Mouse (Mus musculus): ENCODE measurements around the gene Bpifa5. TPM values are rescaled to one million over a fixed set of nuclear protein-coding genes. Genes with fewer than 3 reads are reported as not detected.

Gene Bpifa5
- polyA plus RNA-seq, 1 experiment from 2014 or later = not detected

DNA sequence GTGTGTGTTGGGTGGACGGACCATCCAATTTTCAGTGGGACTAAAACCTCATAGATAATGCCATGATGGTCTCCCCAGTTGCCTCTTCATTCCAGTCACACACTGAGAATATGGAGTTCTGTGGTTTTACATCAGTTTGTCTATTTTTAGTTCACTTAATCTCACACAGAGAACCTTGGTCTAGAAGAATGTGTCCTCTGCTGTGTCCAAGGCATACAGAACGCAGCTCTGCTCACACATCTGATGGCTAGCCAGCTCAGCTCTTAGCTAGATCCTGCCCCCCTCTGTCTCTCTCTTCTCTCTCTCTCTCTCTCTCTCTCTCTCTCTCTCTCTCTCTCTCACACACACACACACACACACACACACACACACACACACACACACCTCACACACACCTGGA, 29.7 kb downstream of the Bpifa5 start:
- Histone ChIP-seq H3K9ac (ENCODE audit: low read depth, low read length) (no peak overlapping the region), H3K4me3 (ENCODE audit: low read depth, low read length) (no peak overlapping the region), H3K36me3 (ENCODE audit: control insufficient read depth, insufficient read depth, low read length) (no peaks in the 10 kb centered on the region), H3K27ac (ENCODE audit: low read depth, low read length) (no peak overlapping the region), H3K27me3 (ENCODE audit: control insufficient read depth, insufficient read depth, low read length) (no peaks in the 10 kb centered on the region), H3K4me1 (replicated peaks; ENCODE audit: control insufficient read depth, insufficient read depth, low read length) (no peaks in the 10 kb centered on the region), H3K4me2 (replicated peaks; ENCODE audit: low read depth, low read length) (no peak overlapping the region), H3K9me3 (ENCODE audit: control insufficient read depth, low read length) (no peaks in the 10 kb centered on the region)
- WGBS = 87% methylated on average over 2 of the region's 2 CpGs
- ATAC-seq (ENCODE audit: low FRiP score) (no peak), DNase-seq (ENCODE audit: low spot score) (no peak)

DNA sequence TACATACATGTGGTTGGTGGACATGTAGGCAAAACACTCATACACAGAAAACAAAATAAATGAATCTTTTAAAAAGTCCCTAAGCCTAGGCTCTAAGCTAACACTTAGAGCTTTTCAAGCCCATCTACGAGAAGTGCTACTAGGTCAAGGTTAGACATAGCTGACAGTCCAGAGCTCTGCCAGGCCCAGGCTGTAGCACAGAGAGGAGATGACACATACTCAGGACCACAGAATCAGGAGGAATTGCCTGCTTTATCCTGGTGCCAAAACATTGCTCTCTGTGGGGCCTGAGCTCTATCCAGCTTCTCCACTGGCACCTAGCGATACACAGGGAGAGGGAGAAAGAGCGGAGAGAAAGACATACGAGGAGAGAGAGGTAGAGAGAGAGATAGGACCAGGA, 30.7 kb downstream of the Bpifa5 start:
- no peak for ATAC-seq (ENCODE audit: low FRiP score)
- H3K4me1 ChIP-seq (replicated peaks; ENCODE audit: control insufficient read depth, insufficient read depth, low read length) = no peaks in the 10 kb centered on the region

DNA sequence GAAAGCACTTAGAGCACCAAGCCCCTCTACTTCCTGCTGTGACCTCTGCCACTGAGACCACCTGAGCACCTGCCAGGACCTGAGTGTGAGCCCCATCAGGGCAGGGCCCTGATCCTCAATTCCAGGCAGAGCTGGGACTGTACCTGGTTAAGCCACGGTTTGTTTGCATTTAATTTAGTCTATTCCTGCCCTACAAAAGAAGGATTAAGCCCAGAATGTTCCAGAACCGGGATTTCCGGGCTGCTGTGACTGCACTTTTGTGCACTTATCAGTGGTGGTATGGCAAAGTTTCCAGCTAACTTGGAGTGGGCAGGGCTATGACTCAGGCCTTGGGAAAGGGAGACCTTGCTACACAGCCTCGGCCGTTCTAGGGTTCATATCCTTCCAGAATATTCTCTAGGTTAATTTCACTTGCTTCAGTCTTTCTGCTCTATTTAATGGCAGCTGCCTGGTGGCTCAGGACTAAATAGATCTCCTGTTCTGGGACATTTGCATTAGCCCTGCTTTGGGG, 31.6 kb downstream of the Bpifa5 start:
- Histone ChIP-seq H3K27me3 (ENCODE audit: control insufficient read depth, insufficient read depth, low read length) (no peaks in the 10 kb centered on the region), H3K9me3 (ENCODE audit: control insufficient read depth, low read length) (no peaks in the 10 kb centered on the region), H3K27ac (ENCODE audit: low read depth, low read length) (no peak overlapping the region), H3K4me3 (ENCODE audit: low read depth, low read length) (no peak overlapping the region), H3K9ac (ENCODE audit: low read depth, low read length) (no peak overlapping the region), H3K4me1 (replicated peaks; ENCODE audit: control insufficient read depth, insufficient read depth, low read length) (no peaks in the 10 kb centered on the region), H3K4me2 (replicated peaks; ENCODE audit: low read depth, low read length) (no peak overlapping the region), H3K36me3 (ENCODE audit: control insufficient read depth, insufficient read depth, low read length) (no peaks in the 10 kb centered on the region)
- 80% methylated on average over 5 of the region's 5 CpGs for WGBS
- DNase-seq (ENCODE audit: low spot score) (no peak), ATAC-seq (ENCODE audit: low FRiP score) (no peak)

More for the DNA sequence above, 30.7 kb downstream of the Bpifa5 start:
- no peak for DNase-seq (ENCODE audit: low spot score)
- Histone ChIP-seq H3K36me3 (ENCODE audit: control insufficient read depth, insufficient read depth, low read length) (no peaks in the 10 kb centered on the region), H3K4me3 (ENCODE audit: low read depth, low read length) (no peak overlapping the region), H3K27ac (ENCODE audit: low read depth, low read length) (no peak overlapping the region), H3K27me3 (ENCODE audit: control insufficient read depth, insufficient read depth, low read length) (no peaks in the 10 kb centered on the region), H3K9ac (ENCODE audit: low read depth, low read length) (no peak overlapping the region), H3K9me3 (ENCODE audit: control insufficient read depth, low read length) (no peaks in the 10 kb centered on the region), H3K4me2 (replicated peaks; ENCODE audit: low read depth, low read length) (no peak overlapping the region)
- WGBS = 91% methylated on average over 4 of the region's 4 CpGs

DNA sequence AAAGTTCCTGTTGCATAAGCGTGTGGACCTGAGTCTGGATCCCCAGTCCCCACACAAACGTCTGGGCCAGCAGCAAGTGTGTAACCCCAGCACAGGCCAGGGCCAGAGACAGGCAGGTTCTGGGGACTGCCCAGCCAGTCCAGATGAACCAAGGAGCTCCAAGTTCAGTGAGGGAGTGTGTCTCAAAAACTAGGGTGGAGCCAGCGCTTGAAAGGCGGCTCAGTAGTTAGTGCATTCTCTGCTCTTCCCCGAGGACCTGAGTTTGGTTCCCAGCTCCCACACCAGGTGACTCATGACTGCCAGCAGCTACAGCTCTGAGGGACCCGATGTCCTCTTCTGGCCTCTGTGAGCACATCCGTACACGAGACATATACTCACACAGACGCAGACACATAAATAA, 34.6 kb downstream of the Bpifa5 start:
- no peaks in the 10 kb centered on the region for H3K36me3 ChIP-seq (ENCODE audit: control insufficient read depth, insufficient read depth, low read length)
- H3K4me3 ChIP-seq (ENCODE audit: low read depth, low read length) = no peak overlapping the region
- no peaks in the 10 kb centered on the region for H3K4me1 ChIP-seq (replicated peaks; ENCODE audit: control insufficient read depth, insufficient read depth, low read length)
- WGBS = 88% methylated on average over 9 of the region's 9 CpGs
- no peak for ATAC-seq (ENCODE audit: low FRiP score)
- no peak for DNase-seq (ENCODE audit: low spot score)
- no peak overlapping the region for H3K9ac ChIP-seq (ENCODE audit: low read depth, low read length)
- H3K27ac ChIP-seq (ENCODE audit: low read depth, low read length) = no peak overlapping the region
- no peak overlapping the region for H3K4me2 ChIP-seq (replicated peaks; ENCODE audit: low read depth, low read length)
- H3K27me3 ChIP-seq (ENCODE audit: control insufficient read depth, insufficient read depth, low read length) = no peaks in the 10 kb centered on the region
- no peaks in the 10 kb centered on the region for H3K9me3 ChIP-seq (ENCODE audit: control insufficient read depth, low read length)

DNA sequence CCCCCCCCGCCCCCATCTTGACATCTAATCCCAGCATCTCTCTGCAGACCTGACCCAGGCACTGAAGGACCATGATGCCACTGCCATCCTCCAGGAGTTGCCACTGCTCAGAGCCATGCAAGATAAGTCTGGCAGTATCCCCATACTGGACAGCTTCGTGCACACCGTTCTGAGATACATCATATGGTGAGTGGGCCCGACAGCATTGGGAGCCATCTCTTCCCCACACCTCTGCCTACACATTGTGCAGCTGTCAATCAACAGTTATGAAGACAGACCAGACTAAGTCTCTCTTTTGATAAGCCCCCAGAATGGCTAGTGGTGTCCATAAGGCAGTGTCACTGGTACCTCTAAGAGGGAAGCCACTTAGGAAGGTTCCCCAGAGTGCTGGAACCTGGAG, 42.2 kb downstream of the Bpifa5 start:
- no peak overlapping the region for H3K4me2 ChIP-seq (replicated peaks; ENCODE audit: low read depth, low read length)
- no peaks in the 10 kb centered on the region for H3K9me3 ChIP-seq (ENCODE audit: control insufficient read depth, low read length)
- ATAC-seq (ENCODE audit: low FRiP score) (no peak), DNase-seq (ENCODE audit: low spot score) (no peak)
- H3K36me3 ChIP-seq (ENCODE audit: control insufficient read depth, insufficient read depth, low read length) = no peaks in the 10 kb centered on the region
- no peaks in the 10 kb centered on the region for H3K4me1 ChIP-seq (replicated peaks; ENCODE audit: control insufficient read depth, insufficient read depth, low read length)
- H3K4me3 ChIP-seq (ENCODE audit: low read depth, low read length) = no peak overlapping the region
- no peak overlapping the region for H3K27ac ChIP-seq (ENCODE audit: low read depth, low read length)
- no peak overlapping the region for H3K9ac ChIP-seq (ENCODE audit: low read depth, low read length)
- WGBS = 87% methylated on average over 4 of the region's 4 CpGs
- no peaks in the 10 kb centered on the region for H3K27me3 ChIP-seq (ENCODE audit: control insufficient read depth, insufficient read depth, low read length)

DNA sequence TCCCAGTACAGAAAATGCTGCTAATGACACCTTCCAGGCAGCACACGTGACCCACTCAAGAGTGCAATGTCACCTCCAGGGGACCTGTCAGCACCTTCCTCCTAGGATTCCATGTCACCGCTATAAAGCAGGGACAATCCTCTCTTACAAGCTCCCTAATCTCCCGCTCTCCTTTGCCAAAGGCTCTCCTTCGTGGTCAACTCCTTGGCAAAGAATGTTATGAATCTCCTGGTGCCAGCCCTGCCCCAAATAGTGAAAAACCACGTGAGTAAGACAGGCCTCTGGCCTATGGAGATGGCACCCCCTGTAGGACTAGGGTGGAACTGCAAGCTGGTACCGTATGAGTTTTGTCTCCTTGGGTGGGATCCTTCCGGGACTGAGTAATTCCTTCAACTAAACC, 44.5 kb downstream of the Bpifa5 start:
- no peaks in the 10 kb centered on the region for H3K36me3 ChIP-seq (ENCODE audit: control insufficient read depth, insufficient read depth, low read length)
- peak; percentile 42 for DNase-seq (ENCODE audit: low spot score)
- H3K4me3 ChIP-seq (ENCODE audit: low read depth, low read length) = no peak overlapping the region
- WGBS = 58% methylated on average over 7 of the region's 7 CpGs
- no peaks in the 10 kb centered on the region for H3K27me3 ChIP-seq (ENCODE audit: control insufficient read depth, insufficient read depth, low read length)
- ATAC-seq (ENCODE audit: low FRiP score) = no peak
- no peaks in the 10 kb centered on the region for H3K4me1 ChIP-seq (replicated peaks; ENCODE audit: control insufficient read depth, insufficient read depth, low read length)
- H3K4me2 ChIP-seq (replicated peaks; ENCODE audit: low read depth, low read length) = no peak overlapping the region
- no peaks in the 10 kb centered on the region for H3K9me3 ChIP-seq (ENCODE audit: control insufficient read depth, low read length)
- H3K9ac ChIP-seq (ENCODE audit: low read depth, low read length) = no peak overlapping the region
- no peak overlapping the region for H3K27ac ChIP-seq (ENCODE audit: low read depth, low read length)

DNA sequence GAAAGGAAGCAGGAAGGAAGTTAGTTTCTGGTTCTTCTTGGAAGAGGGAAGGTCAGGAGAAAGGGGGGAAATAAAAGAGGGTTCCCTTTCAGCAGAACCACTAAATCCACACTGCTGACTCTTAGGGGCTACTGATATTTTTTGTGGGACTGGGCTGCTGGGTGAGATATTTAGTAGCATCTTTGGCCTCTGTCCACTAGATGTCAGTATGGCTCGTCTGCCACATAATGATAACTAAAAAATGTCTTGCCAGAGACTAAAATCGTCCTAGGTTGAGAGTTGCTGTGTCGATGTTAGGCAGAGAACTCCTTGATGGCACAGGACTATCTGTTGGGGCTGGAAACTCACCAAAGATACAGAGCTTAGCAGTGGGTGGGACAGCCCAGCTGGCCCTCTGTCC, 46.7 kb downstream of the Bpifa5 start:
- 22% methylated on average over 3 of the region's 3 CpGs for WGBS
- Histone ChIP-seq H3K27ac (ENCODE audit: low read depth, low read length) (no peak overlapping the region), H3K9ac (ENCODE audit: low read depth, low read length) (no peak overlapping the region), H3K4me3 (ENCODE audit: low read depth, low read length) (no peak overlapping the region), H3K9me3 (ENCODE audit: control insufficient read depth, low read length) (no peaks in the 10 kb centered on the region), H3K4me2 (replicated peaks; ENCODE audit: low read depth, low read length) (no peak overlapping the region), H3K27me3 (ENCODE audit: control insufficient read depth, insufficient read depth, low read length) (no peaks in the 10 kb centered on the region), H3K4me1 (replicated peaks; ENCODE audit: control insufficient read depth, insufficient read depth, low read length) (no peaks in the 10 kb centered on the region), H3K36me3 (ENCODE audit: control insufficient read depth, insufficient read depth, low read length) (no peaks in the 10 kb centered on the region)
- DNase-seq (ENCODE audit: low spot score) (peak; percentile 54), ATAC-seq (ENCODE audit: low FRiP score) (no peak)

DNA sequence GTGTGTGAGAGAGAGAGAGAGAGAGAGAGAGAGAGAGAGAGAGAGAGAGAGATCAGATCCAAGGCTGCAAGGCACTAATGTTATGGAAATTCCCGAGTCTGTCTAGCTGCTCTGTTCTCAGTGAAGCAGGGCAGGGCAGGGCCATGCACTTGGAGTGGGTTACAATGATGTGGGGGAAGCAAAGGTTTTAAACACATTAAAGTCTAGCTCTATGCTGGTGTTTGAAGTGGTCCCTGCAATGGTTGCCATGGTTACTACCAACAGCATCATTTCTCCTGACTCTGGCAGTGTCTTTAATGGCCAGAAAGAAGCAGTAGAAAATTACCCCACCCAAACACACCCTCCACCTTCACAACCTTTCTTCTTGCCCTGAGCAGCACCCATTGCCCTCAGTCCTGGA, 48.7 kb downstream of the Bpifa5 start:
- Histone ChIP-seq H3K4me2 (replicated peaks; ENCODE audit: low read depth, low read length) (no peak overlapping the region), H3K36me3 (ENCODE audit: control insufficient read depth, insufficient read depth, low read length) (no peaks in the 10 kb centered on the region), H3K9ac (ENCODE audit: low read depth, low read length) (no peak overlapping the region), H3K4me3 (ENCODE audit: low read depth, low read length) (no peak overlapping the region), H3K27ac (ENCODE audit: low read depth, low read length) (no peak overlapping the region), H3K4me1 (replicated peaks; ENCODE audit: control insufficient read depth, insufficient read depth, low read length) (no peaks in the 10 kb centered on the region), H3K9me3 (ENCODE audit: control insufficient read depth, low read length) (no peaks in the 10 kb centered on the region), H3K27me3 (ENCODE audit: control insufficient read depth, insufficient read depth, low read length) (no peaks in the 10 kb centered on the region)
- DNase-seq (ENCODE audit: low spot score) (no peak), ATAC-seq (ENCODE audit: low FRiP score) (no peak)
- 59% methylated on average over 1 of the region's 1 CpGs for WGBS

DNA sequence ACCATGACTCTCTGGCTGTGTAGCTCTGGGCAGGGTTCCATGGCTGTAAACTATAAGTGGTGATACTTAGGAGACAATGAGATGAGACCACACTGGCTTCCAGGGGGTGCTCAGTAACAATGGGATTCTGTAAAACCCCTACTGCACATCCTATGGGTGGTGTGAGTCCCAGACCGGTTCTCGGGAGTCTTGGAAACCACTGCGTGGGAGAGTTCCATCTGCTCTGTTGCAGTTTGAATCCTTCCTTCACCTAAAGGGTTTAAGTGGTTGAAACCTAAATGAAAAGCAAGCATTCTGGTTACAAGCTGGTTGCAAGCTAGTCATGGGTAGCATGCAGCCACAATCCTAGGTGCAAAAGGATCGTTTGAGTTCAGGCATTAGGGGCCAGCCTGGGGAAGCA, 49.5 kb downstream of the Bpifa5 start:
- no peak overlapping the region for H3K9ac ChIP-seq (ENCODE audit: low read depth, low read length)
- H3K4me1 ChIP-seq (replicated peaks; ENCODE audit: control insufficient read depth, insufficient read depth, low read length) = no peaks in the 10 kb centered on the region
- no peak for DNase-seq (ENCODE audit: low spot score)
- WGBS = 92% methylated on average over 4 of the region's 4 CpGs
- H3K27ac ChIP-seq (ENCODE audit: low read depth, low read length) = no peak overlapping the region
- no peaks in the 10 kb centered on the region for H3K27me3 ChIP-seq (ENCODE audit: control insufficient read depth, insufficient read depth, low read length)
- no peak for ATAC-seq (ENCODE audit: low FRiP score)
- H3K4me2 ChIP-seq (replicated peaks; ENCODE audit: low read depth, low read length) = no peak overlapping the region
- no peak overlapping the region for H3K4me3 ChIP-seq (ENCODE audit: low read depth, low read length)
- no peaks in the 10 kb centered on the region for H3K36me3 ChIP-seq (ENCODE audit: control insufficient read depth, insufficient read depth, low read length)
- H3K9me3 ChIP-seq (ENCODE audit: control insufficient read depth, low read length) = no peaks in the 10 kb centered on the region
